Mouse (Mus musculus): ENCODE data around the gene Tex21. TPM values are rescaled to one million over a fixed set of nuclear protein-coding genes. Genes with fewer than 3 reads are reported as not detected.

The Tex21 gene
- polyA plus RNA-seq (2015; fragmentation: Nextera tagmentation; extraction: Ambion mirVana), result 0.12 TPM in 1 of 2 replicates, not detected in the other

DNA sequence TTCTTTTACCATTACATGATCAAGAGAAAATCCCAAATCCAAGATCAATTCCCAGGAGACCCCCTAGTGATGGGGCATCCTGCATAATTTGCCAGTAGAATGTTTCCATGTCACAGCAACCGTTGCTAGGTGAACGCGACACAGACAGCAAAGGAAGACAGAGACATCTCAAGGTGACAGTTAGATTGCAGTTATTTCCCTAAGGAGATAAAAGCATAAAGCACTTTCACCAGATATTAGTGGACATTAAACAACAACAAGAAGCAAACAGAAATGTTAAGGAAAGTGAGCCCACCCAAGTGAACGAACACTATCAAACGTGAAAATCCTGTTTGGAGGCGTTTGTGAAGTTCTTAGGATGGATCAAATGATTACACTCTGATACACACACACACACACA, at the start of gene Tex21:
Tex21 (minus strand) TSS at position 101 of the 400 bp plus-strand sequence.
- Histone ChIP-seq H3K4me1 (replicated peaks) (peaks cover 7% of the 10 kb centered on the region), H3K36me3 (replicated peaks) (no peaks in the 10 kb centered on the region), H3K27ac (replicated peaks) (no peak within 1 kb of the TSS), H3K4me2 (no peak within 1 kb of the TSS), H3K9ac (no peak within 1 kb of the TSS), H3K4me3 (replicated peaks) (no peak within 1 kb of the TSS), H3K27me3 (no peaks in the 10 kb centered on the region), H3K9me3 (replicated peaks) (no peaks in the 10 kb centered on the region)
- ATAC-seq (ENCODE audit: insufficient read depth), result no peak
- WGBS (ENCODE audit: insufficient replicate concordance), result 80% methylated on average over 6 of the region's 6 CpGs

DNA sequence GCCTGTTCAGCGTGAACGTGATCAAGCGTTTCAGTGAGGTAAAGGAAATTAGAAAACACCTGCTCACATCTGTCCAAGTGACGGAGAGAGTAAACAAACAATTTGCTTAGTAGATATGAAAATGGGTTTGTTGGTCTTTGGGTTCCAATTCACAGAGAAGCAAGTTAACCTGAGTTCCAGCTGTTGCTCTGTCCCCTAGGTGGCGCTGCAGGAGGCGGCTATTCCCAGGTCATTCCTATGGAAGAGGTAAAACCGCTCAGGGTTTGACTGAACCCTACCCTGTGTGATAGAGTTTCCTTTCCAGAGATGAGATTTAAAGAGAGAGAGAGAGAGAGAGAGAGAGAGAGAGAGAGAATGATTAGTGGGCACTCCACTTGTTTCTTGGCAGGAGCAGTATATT, 46.6 kb upstream of the Tex21 start:
- no peak overlapping the region for H3K9ac ChIP-seq
- no peak overlapping the region for H3K27ac ChIP-seq (replicated peaks)
- no peaks in the 10 kb centered on the region for H3K4me1 ChIP-seq (replicated peaks)
- no peak overlapping the region for H3K4me3 ChIP-seq (replicated peaks)
- H3K36me3 ChIP-seq (replicated peaks), result peaks cover 85% of the 10 kb centered on the region
- H3K4me2 ChIP-seq, result no peak overlapping the region
- H3K27me3 ChIP-seq, result no peaks in the 10 kb centered on the region
- H3K9me3 ChIP-seq (replicated peaks), result no peaks in the 10 kb centered on the region
- no peak for ATAC-seq (ENCODE audit: insufficient read depth)
- WGBS (ENCODE audit: insufficient replicate concordance), result 61% methylated on average over 7 of the region's 7 CpGs

DNA sequence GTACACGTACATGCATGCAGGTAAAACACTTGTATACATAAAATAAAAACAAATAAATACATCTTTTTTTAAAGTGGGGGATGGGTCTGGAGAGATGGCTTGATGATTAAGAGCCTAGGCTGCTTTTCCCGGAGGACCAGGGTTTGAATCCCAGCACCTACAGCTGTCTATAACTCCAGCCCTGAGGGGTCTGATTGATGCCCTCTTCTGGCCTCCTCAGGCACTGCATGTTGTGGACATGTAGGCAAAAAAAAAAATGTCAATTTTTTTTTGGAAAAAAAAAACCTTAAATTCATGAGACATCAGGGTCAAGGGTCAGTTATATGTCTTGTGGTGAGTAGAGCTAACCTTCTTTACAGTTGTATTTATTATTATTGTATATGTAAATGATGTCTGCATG, 43.7 kb upstream of the Tex21 start:
- no peaks in the 10 kb centered on the region for H3K4me1 ChIP-seq (replicated peaks)
- ATAC-seq (ENCODE audit: insufficient read depth), result no peak
- WGBS (ENCODE audit: insufficient replicate concordance), result 77% methylated on average over 2 of the region's 2 CpGs
- H3K36me3 ChIP-seq (replicated peaks), result peaks cover 73% of the 10 kb centered on the region
- H3K4me3 ChIP-seq (replicated peaks), result no peak overlapping the region
- H3K9me3 ChIP-seq (replicated peaks), result no peaks in the 10 kb centered on the region
- H3K27ac ChIP-seq (replicated peaks), result no peak overlapping the region
- no peak overlapping the region for H3K4me2 ChIP-seq
- no peaks in the 10 kb centered on the region for H3K27me3 ChIP-seq
- H3K9ac ChIP-seq, result no peak overlapping the region

DNA sequence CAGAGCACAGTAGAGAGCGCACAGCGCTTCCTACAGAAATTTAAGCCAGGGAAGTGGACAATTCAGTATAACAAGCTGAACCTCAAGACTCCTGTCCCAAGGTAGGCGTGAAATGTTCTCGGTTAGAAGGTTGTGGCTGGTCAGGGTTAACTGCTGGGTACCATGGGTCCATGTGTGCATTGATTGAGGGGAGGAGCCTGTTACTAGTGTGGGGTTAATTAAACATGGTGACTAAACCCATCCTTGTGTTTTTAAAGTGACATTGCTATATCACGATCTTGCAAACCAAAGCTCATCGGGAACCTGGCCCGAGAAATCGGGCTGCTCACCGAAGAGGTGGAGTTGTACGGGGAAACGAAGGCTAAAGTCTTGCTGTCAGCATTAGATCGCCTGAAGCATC, 42.9 kb upstream of the Tex21 start:
- Histone ChIP-seq H3K27me3 (no peaks in the 10 kb centered on the region), H3K4me1 (replicated peaks) (no peaks in the 10 kb centered on the region), H3K4me2 (no peak overlapping the region), H3K9me3 (replicated peaks) (no peaks in the 10 kb centered on the region), H3K4me3 (replicated peaks) (no peak overlapping the region), H3K36me3 (replicated peaks) (peaks cover 78% of the 10 kb centered on the region), H3K9ac (no peak overlapping the region), H3K27ac (replicated peaks) (no peak overlapping the region)
- 85% methylated on average over 12 of the region's 12 CpGs for WGBS (ENCODE audit: insufficient replicate concordance)
- ATAC-seq (ENCODE audit: insufficient read depth), result no peak

DNA sequence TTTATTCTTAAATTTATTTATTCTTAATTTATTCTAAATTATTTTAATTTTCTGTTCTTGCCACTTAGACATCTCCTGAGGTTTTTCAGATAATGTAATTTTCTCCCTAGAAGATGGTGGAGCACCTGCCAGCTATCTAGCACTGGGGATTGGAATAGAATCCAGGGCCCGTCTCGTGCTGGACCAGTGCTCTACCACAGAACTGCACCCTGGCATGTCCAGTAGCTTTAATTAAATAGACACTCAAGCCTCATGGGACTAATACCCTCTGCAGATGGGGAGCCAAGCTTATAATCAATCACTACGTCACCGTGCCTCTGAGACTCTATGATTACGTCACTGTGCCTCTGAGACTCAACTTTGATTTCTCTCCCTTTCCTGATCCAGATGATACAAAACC, 41.9 kb upstream of the Tex21 start:
- H3K27me3 ChIP-seq, result no peaks in the 10 kb centered on the region
- WGBS (ENCODE audit: insufficient replicate concordance), result 81% methylated on average over 5 of the region's 5 CpGs
- H3K9me3 ChIP-seq (replicated peaks), result no peaks in the 10 kb centered on the region
- H3K4me2 ChIP-seq, result no peak overlapping the region
- no peak for ATAC-seq (ENCODE audit: insufficient read depth)
- H3K4me1 ChIP-seq (replicated peaks), result no peaks in the 10 kb centered on the region
- H3K27ac ChIP-seq (replicated peaks), result no peak overlapping the region
- no peak overlapping the region for H3K4me3 ChIP-seq (replicated peaks)
- H3K36me3 ChIP-seq (replicated peaks), result peaks cover 77% of the 10 kb centered on the region
- no peak overlapping the region for H3K9ac ChIP-seq

DNA sequence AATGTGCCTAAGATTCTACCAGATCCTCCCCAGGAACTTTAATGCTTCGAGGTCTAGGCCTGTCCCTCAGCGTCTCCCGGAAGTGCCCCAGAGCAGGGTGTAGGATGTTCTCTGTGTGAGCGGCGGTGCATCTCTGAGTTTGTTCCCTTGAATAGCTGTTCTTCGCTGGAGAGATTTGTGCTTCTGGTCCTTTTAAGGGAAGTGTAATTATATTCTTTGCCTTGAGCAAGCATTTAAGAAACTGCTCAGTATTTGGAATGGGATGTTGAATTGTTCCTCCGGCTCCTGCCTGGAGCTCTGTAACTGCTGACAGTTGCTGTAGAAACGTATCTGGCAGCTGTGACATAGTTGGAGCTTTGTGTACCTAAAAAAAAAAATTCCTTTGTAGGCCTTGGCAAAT, 41.4 kb upstream of the Tex21 start:
- H3K36me3 ChIP-seq (replicated peaks), result peaks cover 77% of the 10 kb centered on the region
- WGBS (ENCODE audit: insufficient replicate concordance), result 80% methylated on average over 8 of the region's 8 CpGs
- ATAC-seq (ENCODE audit: insufficient read depth), result no peak

DNA sequence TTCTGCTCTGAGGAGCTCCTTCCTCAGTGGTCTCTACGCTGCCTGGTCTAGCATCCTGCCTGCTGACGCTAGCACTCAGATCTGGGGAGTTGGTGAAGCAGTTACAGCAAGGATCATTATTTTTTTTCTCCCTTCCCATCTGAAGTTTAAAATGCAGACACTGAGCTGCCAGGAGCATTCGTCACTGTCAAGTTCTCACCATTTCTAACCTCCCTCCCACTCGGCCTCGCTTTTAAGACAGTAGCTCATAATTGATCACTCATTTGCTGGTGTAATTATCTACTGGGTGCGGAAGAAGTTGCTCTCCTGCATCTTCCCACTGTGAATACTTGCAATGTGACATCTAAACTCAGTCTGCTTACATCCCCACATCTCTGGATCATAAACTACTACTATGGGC, 38.9 kb upstream of the Tex21 start:
- no peak for ATAC-seq (ENCODE audit: insufficient read depth)
- WGBS (ENCODE audit: insufficient replicate concordance), result 78% methylated on average over 6 of the region's 6 CpGs
- Histone ChIP-seq H3K4me3 (replicated peaks) (no peak overlapping the region), H3K4me1 (replicated peaks) (no peaks in the 10 kb centered on the region), H3K9ac (no peak overlapping the region), H3K27me3 (no peaks in the 10 kb centered on the region), H3K36me3 (replicated peaks) (peaks cover 76% of the 10 kb centered on the region), H3K4me2 (no peak overlapping the region), H3K27ac (replicated peaks) (no peak overlapping the region), H3K9me3 (replicated peaks) (no peaks in the 10 kb centered on the region)

More for the DNA sequence above, 41.4 kb upstream of the Tex21 start:
- Histone ChIP-seq H3K9ac (no peak overlapping the region), H3K4me1 (replicated peaks) (no peaks in the 10 kb centered on the region), H3K27ac (replicated peaks) (no peak overlapping the region), H3K9me3 (replicated peaks) (no peaks in the 10 kb centered on the region), H3K27me3 (no peaks in the 10 kb centered on the region), H3K4me3 (replicated peaks) (no peak overlapping the region), H3K4me2 (no peak overlapping the region)

DNA sequence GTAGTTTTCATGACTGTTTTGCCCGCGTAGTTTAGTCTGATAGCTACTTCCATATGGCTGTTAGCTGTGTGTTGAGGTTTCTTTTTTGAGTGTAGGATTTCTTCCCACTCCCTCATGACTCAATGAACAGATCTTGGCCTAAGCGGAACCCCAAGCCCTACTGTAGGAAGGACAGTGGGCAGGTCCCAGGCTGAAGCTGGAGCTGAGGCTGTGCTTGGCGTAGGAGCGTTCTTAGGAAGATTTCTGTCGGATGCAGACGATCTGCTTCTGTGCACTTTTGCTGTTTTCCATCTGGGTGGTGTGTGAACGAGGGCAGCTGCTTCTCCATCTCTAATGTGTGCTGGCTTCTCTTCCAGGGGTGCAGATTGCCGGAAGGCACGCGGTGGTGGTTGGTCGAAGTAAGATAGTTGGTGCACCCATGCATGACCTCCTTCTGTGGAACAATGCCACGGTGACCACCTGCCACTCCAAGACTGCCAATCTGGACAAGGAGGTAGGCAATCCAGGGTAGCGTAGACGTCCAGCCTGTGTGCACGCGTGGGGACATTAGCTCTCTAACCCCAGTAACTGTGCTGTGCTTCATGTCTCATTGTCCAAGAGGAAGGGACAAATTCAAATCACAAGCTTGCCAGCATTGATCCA, 36.1 kb upstream of the Tex21 start:
- ATAC-seq (ENCODE audit: insufficient read depth), result no peak
- Histone ChIP-seq H3K36me3 (replicated peaks) (peaks cover 79% of the 10 kb centered on the region), H3K27ac (replicated peaks) (no peak overlapping the region)

DNA sequence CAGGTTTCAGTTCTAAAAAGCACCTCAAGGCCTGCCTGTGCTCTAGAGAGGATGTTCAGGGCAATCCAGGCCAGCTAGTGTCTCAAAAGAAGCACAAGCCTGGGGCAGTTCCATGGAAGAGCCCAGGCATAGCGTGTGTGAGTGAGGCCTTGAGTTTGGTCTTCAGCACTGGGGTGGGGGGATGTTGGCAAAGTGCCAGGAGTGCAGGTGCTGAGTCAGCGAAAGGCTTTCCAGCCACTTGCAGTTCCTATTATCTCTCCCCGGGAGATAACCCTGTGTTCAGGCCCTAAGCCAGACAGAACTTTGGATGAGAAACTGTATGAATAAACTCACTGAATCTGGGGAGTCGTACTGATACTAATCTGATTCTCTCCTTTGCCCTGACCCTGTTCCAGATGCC, 35.6 kb upstream of the Tex21 start:
- H3K27ac ChIP-seq (replicated peaks), result no peak overlapping the region
- WGBS (ENCODE audit: insufficient replicate concordance), result 62% methylated on average over 4 of the region's 4 CpGs
- no peak for ATAC-seq (ENCODE audit: insufficient read depth)

More for the DNA sequence above, 36.1 kb upstream of the Tex21 start:
- Histone ChIP-seq H3K4me2 (no peak overlapping the region), H3K4me1 (replicated peaks) (no peaks in the 10 kb centered on the region; the same call in 1 of the 2 replicates), H3K4me3 (replicated peaks) (no peak overlapping the region), H3K9ac (no peak overlapping the region), H3K27me3 (no peaks in the 10 kb centered on the region), H3K9me3 (replicated peaks) (no peaks in the 10 kb centered on the region)
- WGBS (ENCODE audit: insufficient replicate concordance), result 84% methylated on average over 17 of the region's 17 CpGs

DNA sequence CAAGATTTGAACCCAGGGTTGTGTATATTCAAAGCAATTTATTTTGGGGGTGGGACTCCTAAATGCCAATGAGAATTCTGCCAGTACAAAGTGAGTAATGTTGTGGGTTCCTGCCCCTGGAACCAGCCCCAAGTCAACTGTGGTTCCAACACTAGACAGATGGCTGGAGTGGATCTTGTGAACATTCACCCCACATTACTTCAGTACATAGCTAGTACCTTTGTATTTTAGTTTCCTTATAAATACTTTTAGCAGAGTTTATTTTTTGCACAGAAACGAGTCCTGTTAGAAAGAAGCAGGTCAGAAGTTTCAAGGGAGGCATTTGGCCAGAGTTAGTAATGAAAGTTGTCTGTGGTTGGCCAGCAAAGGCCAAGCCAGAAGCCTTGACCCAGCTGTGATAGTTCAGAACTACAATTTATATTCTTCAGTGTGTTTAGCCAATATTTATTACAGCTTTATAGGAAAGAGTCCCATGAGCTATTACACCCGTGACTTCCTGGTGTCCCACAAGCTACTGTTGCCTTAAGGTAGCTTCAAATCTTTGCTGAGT, 34.6 kb upstream of the Tex21 start:
- Histone ChIP-seq H3K4me1 (replicated peaks) (no peaks in the 10 kb centered on the region; the same call in 1 of the 2 replicates), H3K4me3 (replicated peaks) (no peak overlapping the region), H3K27ac (replicated peaks) (no peak overlapping the region), H3K9me3 (replicated peaks) (no peaks in the 10 kb centered on the region), H3K27me3 (no peaks in the 10 kb centered on the region), H3K4me2 (no peak overlapping the region), H3K9ac (no peak overlapping the region), H3K36me3 (replicated peaks) (peaks cover 78% of the 10 kb centered on the region)
- WGBS (ENCODE audit: insufficient replicate concordance), result 63% methylated on average over 2 of the region's 2 CpGs
- ATAC-seq (ENCODE audit: insufficient read depth), result no peak

More for the DNA sequence above, 35.6 kb upstream of the Tex21 start:
- Histone ChIP-seq H3K4me1 (replicated peaks) (no peaks in the 10 kb centered on the region; the same call in 1 of the 2 replicates), H3K4me2 (no peak overlapping the region), H3K36me3 (replicated peaks) (peaks cover 75% of the 10 kb centered on the region), H3K9me3 (replicated peaks) (no peaks in the 10 kb centered on the region), H3K4me3 (replicated peaks) (no peak overlapping the region), H3K27me3 (no peaks in the 10 kb centered on the region), H3K9ac (no peak overlapping the region)

DNA sequence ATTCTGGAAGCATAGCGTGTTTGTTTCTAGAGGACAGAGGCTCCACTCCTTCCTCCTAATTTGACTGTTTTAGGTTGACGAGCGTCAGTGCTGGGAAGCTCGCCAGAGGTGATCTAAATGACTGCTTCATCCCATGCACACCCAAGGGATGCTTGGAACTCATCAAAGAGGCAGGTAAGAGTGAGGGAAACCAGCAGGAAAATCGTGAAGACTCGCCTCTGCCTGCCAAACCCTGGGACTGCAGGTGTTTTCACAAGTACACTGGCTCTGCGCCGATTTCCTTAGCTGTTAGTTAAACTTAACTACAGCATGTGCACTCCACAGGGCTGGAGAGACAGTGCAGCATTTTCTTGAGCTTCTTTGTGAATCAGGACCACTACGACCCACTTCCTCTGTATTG, 34.0 kb upstream of the Tex21 start:
- no peak for ATAC-seq (ENCODE audit: insufficient read depth)
- Histone ChIP-seq H3K9me3 (replicated peaks) (no peaks in the 10 kb centered on the region), H3K36me3 (replicated peaks) (peaks cover 73% of the 10 kb centered on the region), H3K4me3 (replicated peaks) (no peak overlapping the region), H3K4me1 (replicated peaks) (no peaks in the 10 kb centered on the region; the same call in 1 of the 2 replicates), H3K9ac (no peak overlapping the region), H3K27me3 (no peaks in the 10 kb centered on the region), H3K4me2 (no peak overlapping the region), H3K27ac (replicated peaks) (no peak overlapping the region)
- WGBS (ENCODE audit: insufficient replicate concordance), result 81% methylated on average over 9 of the region's 9 CpGs

DNA sequence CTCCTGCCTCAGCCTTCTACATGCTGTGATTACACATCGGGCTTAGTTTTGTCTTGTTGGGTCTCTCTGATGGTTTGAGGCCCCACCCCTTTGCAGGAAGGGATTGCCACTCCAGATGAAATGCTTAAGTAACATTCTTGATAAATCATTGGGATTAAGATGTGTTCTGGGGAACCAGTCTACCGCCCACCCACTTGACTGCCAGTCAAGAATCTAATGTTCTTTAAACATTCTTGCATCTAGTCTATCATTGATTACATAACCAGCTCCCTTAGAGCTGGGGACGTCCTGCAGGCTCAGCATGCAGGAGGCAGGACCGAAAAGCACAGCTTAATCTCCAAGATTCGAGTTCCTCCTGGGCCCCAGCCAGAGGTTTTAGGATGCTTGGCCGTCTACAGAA, 31.7 kb upstream of the Tex21 start:
- Histone ChIP-seq H3K4me1 (replicated peaks) (peaks cover 8% of the 10 kb centered on the region; the same call in 1 of the 2 replicates), H3K36me3 (replicated peaks) (peaks cover 56% of the 10 kb centered on the region), H3K27me3 (no peaks in the 10 kb centered on the region), H3K9ac (no peak overlapping the region), H3K4me2 (no peak overlapping the region), H3K4me3 (replicated peaks) (no peak overlapping the region), H3K9me3 (replicated peaks) (no peaks in the 10 kb centered on the region), H3K27ac (replicated peaks) (no peak overlapping the region)
- ATAC-seq (ENCODE audit: insufficient read depth), result no peak
- WGBS (ENCODE audit: insufficient replicate concordance), result 71% methylated on average over 6 of the region's 6 CpGs
